Mouse (Mus musculus): ENCODE data around the gene Tsr3.

GRCm38 (mm10) chr17:25211705-25212104 lies 28.3 kb upstream of the Tsr3 start:
- no peak for TF ChIP-seq EP300 (IDR thresholded peaks at IDR 0.05; ENCODE audit: low read depth)
- no peak for TF ChIP-seq CTCF (IDR thresholded peaks at IDR 0.05; ENCODE audit: low read depth)
